Mouse (Mus musculus) cerebellum, adult 2 months (tissue): ENCODE data around the gene Hhatl. TPM values are rescaled to one million over a fixed set of nuclear protein-coding genes. Genes with fewer than 3 reads are reported as not detected.

Experiments used
- DNase-seq, 2 experiments: peaks; one replicate each; pipeline ENCODE4 v3.0.0; 2021
- H3K27ac ChIP-seq: fragments of 200-500 bp; 2 replicates; pipeline ENCODE4 v1.5.1; 2012; ENCODE audit warnings: low read length, control low read depth, inconsistent platforms; ENCODE audit not compliant: insufficient read depth
- H3K27me3 ChIP-seq: fragments of 200-500 bp; 2 replicates; pipeline ENCODE4 v1.6.1; 2012; ENCODE audit warnings: inconsistent platforms, mild to moderate bottlenecking, low read length, moderate library complexity; ENCODE audit not compliant: control insufficient read depth, insufficient read depth
- H3K4me1 ChIP-seq: fragments of 200-500 bp; 2 replicates; pipeline ENCODE4 v1.6.1; 2011; ENCODE audit warnings: low read length; ENCODE audit not compliant: control insufficient read depth, insufficient read depth
- H3K4me3 ChIP-seq: fragments of 200-500 bp; replicated peaks from 2 replicates; pipeline ENCODE3; 2011; ENCODE audit warnings: mild to moderate bottlenecking, low read depth, low read length, control low read depth; ENCODE audit not compliant: insufficient read depth
- CTCF ChIP-seq: fragments of 200-500 bp; IDR thresholded peaks from 2 replicates; pipeline ENCODE4 v1.5.1; 2011; ENCODE audit warnings: low read depth, mild to moderate bottlenecking, control low read depth, low read length, moderate library complexity, borderline replicate concordance; ENCODE audit not compliant: insufficient read depth
- POLR2A ChIP-seq: fragments of 200-500 bp; IDR thresholded peaks from 2 replicates; pipeline ENCODE4 v1.6.1; 2011; ENCODE audit warnings: low read length, control low read depth, borderline replicate concordance; ENCODE audit not compliant: insufficient read depth
- WGBS: fragments of 180-500 bp; shearing (Covaris S2); methylation state at CpG from one replicate; pipeline ENCODE4 v1.1.7; 2018; 5-methylcytosine and 5-hydroxymethylcytosine counted together
- polyA plus RNA-seq: library from polyadenylated mRNA; depleted of rRNA; stranded (reverse); fragments of >200 nt; gene quantifications from 2 replicates; pipeline ENCODE4 v1.2.3, GENCODE M21; 2012; rRNA removed

Hhatl gene
- polyA plus RNA-seq, 1 experiment, result 43.9 TPM

GRCm38 (mm10) chr9:121756785-121757184 is 35.5 kb downstream of the Hhatl start:
- DNase-seq, result no peak
- TF ChIP-seq CTCF, result no peak
- no peak for TF ChIP-seq POLR2A
- no peak overlapping the region for H3K4me3 ChIP-seq
- WGBS, result 89% methylated on average over 3 of the region's 3 CpGs
- no peaks in the 10 kb centered on the region for H3K27me3 ChIP-seq
- H3K27ac ChIP-seq, result no peak overlapping the region
- H3K4me1 ChIP-seq, result peaks cover 12% of the 10 kb centered on the region; the same call in 1 of the 2 replicates

GRCm38 (mm10) chr9:121754624-121755023 is 37.7 kb downstream of the Hhatl start:
- no peak for TF ChIP-seq CTCF
- no peak for TF ChIP-seq POLR2A
- 0 out of 2 replicates have a peak, but pooled peaks cover 7% of the 10 kb centered on the region for H3K4me1 ChIP-seq
- no peak for DNase-seq
- no peaks in the 10 kb centered on the region for H3K27me3 ChIP-seq
- H3K4me3 ChIP-seq, result no peak overlapping the region
- no peak overlapping the region for H3K27ac ChIP-seq
- 82% methylated on average over 3 of the region's 3 CpGs for WGBS

DNA sequence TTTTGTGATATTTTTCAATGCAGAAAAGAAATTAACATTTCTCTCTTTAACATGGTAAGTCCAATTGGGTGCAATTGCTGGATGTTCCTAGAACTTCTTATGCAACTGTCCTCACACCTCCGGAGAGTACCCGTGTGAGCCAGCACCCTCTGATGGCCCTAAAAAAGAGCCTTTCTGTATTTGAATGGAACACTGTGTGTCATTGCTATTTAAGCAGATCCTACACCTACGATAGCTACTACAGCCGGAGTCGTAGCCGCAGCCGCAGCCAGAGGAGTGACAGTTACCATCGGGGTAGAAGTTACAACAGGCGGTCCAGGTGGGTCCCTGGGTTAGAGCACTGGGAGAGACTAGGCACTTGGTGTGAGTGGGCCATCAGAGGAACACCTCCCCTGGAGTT is 39.5 kb downstream of the Hhatl start:
- Histone ChIP-seq H3K4me1 (no peaks in the 10 kb centered on the region), H3K27ac (no peak overlapping the region), H3K4me3 (no peak overlapping the region), H3K27me3 (no peaks in the 10 kb centered on the region)
- WGBS, result 94% methylated on average over 9 of the region's 9 CpGs
- DNase-seq, result no peak
- no peak for TF ChIP-seq CTCF
- TF ChIP-seq POLR2A, result no peak

- TF ChIP-seq CTCF (no peak), POLR2A (no peak)
- Histone ChIP-seq H3K27me3 (no peaks in the 10 kb centered on the region), H3K4me3 (no peak overlapping the region), H3K4me1 (no peaks in the 10 kb centered on the region), H3K27ac (no peak overlapping the region)
- WGBS, result 93% methylated on average over 8 of the region's 8 CpGs
- no peak for DNase-seq
Observed at GRCm38 (mm10) chr9:121744051-121744450, 48.3 kb downstream of the Hhatl start.

DNA sequence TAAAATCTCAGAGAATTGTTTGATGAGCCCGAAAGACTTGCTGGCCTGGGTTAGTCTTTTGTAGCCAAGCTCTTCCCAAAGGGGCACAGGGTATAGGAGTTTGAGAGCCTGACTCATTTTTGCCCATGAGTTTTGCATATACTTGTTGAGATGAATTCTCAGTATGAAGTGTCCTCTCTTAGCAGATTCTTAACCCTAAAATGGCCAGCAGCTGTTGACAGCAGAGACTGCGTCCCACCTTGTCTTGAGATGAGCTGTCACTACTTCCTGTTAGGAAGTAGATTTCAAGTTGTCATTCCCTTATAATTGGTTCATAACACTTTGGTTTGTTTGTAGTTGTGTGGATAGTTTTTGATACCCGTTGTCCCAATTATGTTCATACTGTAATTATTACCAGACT is 51.1 kb downstream of the Hhatl start:
- DNase-seq, result no peak
- H3K27ac ChIP-seq, result no peak overlapping the region
- H3K4me3 ChIP-seq, result no peak overlapping the region
- H3K4me1 ChIP-seq, result no peaks in the 10 kb centered on the region
- TF ChIP-seq POLR2A, result no peak
- no peak for TF ChIP-seq CTCF
- no peaks in the 10 kb centered on the region for H3K27me3 ChIP-seq
- 90% methylated on average over 3 of the region's 3 CpGs for WGBS

- 54% methylated on average over 6 of the region's 6 CpGs for WGBS
- Histone ChIP-seq H3K27ac (no peak overlapping the region), H3K4me3 (no peak overlapping the region), H3K4me1 (no peaks in the 10 kb centered on the region), H3K27me3 (no peaks in the 10 kb centered on the region)
- TF ChIP-seq POLR2A (no peak), CTCF (no peak)
- no peak for DNase-seq
Observed at GRCm38 (mm10) chr9:121740490-121740889, 51.8 kb downstream of the Hhatl start.

Other genes with a start within 250 kb of the Hhatl start
- gene Lyzl4, start 150.4 kb downstream of the Hhatl start, polyA plus RNA-seq, result 0.38 and 0.63 TPM in 2 replicates
- gene Vipr1, start 149.8 kb downstream of the Hhatl start, polyA plus RNA-seq, result 5.2 and 9.3 TPM in 2 replicates
- 12.3 and 13.8 TPM in 2 replicates for gene Sec22c, start 87.0 kb downstream of the Hhatl start, polyA plus RNA-seq
- gene Ss18l2, start 82.2 kb downstream of the Hhatl start, polyA plus RNA-seq, result 147 TPM in 2 replicates
- gene Nktr, start 73.3 kb downstream of the Hhatl start, polyA plus RNA-seq, result 130 and 145 TPM in 2 replicates
- 67.9 and 68.5 TPM in 2 replicates for gene Zfp651, start 33.2 kb downstream of the Hhatl start, polyA plus RNA-seq
- gene Klhl40, start 14.9 kb downstream of the Hhatl start, polyA plus RNA-seq, result 0.29 and 0.51 TPM in 2 replicates
- gene Ccdc13, start 47.0 kb upstream of the Hhatl start, polyA plus RNA-seq, result 15.1 and 18.5 TPM in 2 replicates
- 125 and 128 TPM in 2 replicates for gene Higd1a, start 65.9 kb upstream of the Hhatl start, polyA plus RNA-seq
- 0.05 and 0.16 TPM in 2 replicates for gene Ackr2, start 105.8 kb upstream of the Hhatl start, polyA plus RNA-seq
- not detected in 2 replicates for gene Cyp8b1, start 123.8 kb upstream of the Hhatl start, polyA plus RNA-seq
- gene Fam198a, start 158.5 kb upstream of the Hhatl start, polyA plus RNA-seq, result 3.1 and 3.2 TPM in 2 replicates
- 41.0 and 43.5 TPM in 2 replicates for gene Pomgnt2, start 204.6 kb upstream of the Hhatl start, polyA plus RNA-seq